Mouse (Mus musculus) lung, adult 2 months (tissue): Measurements from ENCODE around the gene Med18. TPM values are rescaled to one million over a fixed set of nuclear protein-coding genes. Genes with fewer than 3 reads are reported as not detected.

Experiments used
- DNase-seq: peaks from one replicate; pipeline ENCODE4 v3.0.0; 2022
- H3K4me1 ChIP-seq: fragments of 200-500 bp; 2 replicates; pipeline ENCODE4 v1.6.1; 2011; ENCODE audit warnings: low read length; ENCODE audit not compliant: control insufficient read depth, insufficient read depth
- H3K4me3 ChIP-seq: fragments of 200-500 bp; replicated peaks from 2 replicates; pipeline ENCODE3; 2011; ENCODE audit warnings: low read depth, mild to moderate bottlenecking, control low read depth, low read length; ENCODE audit errors: extremely low read depth
- CTCF ChIP-seq: fragments of 200-500 bp; IDR thresholded peaks from 2 replicates; pipeline ENCODE4 v1.5.1; 2011; ENCODE audit warnings: mild to moderate bottlenecking, low read length, control low read depth; ENCODE audit not compliant: insufficient read depth
- POLR2A ChIP-seq: fragments of 200-500 bp; IDR thresholded peaks from 2 replicates; pipeline ENCODE4 v1.6.1; 2011; ENCODE audit warnings: low read depth, mild to moderate bottlenecking, control low read depth, low read length, borderline replicate concordance; ENCODE audit errors: extremely low read depth
- WGBS: fragments of 180-500 bp; shearing (Covaris S2); methylation state at CpG from one replicate; pipeline ENCODE4 v1.1.7; 2018; 5-methylcytosine and 5-hydroxymethylcytosine counted together
- polyA plus RNA-seq: library from polyadenylated mRNA; depleted of rRNA; stranded (reverse); fragments of >200 nt; gene quantifications from 2 replicates; pipeline ENCODE4 v1.2.3, GENCODE M21; 2012

Med18 gene
- polyA plus RNA-seq, 1 experiment = 4.3 TPM

DNA sequence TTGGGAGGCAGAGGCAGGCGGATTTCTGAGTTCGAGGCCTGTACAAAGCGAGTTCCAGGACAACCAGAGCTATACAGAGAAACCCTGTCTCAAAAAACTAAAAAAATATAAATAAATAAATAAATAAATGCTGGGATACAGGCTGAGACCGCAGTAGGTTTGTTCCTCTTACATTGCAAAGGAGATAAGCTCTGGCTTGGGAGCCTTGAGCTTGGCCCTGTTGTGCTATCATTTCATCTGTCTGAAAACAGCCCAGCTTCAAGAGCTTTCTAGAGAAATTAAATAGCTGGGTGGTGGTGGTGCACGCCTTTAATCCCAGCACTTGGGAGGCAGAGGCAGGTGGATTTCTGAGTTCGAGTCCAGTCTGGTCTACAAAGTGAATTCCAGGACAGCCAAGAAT, 37.9 kb upstream of the Med18 start:
- TF ChIP-seq POLR2A (no peak), CTCF (no peak)
- Histone ChIP-seq H3K4me1 (peaks cover 2% of the 10 kb centered on the region; the same call in 1 of the 2 replicates), H3K4me3 (no peak overlapping the region)
- WGBS = 93% methylated on average over 6 of the region's 6 CpGs
- DNase-seq = no peak

DNA sequence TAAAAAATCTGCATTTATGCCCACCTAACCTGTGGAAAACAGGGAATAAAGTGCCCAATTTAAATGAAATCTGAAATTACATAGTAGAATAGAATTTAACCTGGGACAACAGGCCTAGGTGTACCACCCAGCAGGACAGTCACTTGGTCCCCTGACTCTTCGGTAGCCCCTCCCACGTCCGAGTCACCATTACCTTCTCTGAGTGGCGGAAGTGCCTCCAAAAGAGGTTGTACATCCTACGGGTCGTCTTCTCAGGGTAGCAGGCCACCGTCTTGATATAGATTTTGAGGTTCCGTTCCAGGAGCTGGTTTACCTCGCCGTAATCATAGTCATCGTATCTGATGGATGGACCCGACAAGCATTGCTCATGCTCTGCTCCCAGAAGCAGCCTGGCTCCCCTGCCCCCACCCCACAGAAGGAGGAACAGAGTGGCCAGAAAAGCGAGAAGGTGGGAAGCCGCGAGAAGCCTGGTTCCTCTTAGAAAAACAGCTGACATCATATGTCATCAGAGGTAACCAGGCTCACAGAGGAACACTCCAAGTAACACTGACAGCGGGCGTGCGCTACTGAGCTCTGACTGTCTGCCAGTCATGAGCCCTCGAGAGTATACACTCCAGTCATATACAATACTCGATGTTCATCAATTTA, 30.7 kb upstream of the Med18 start:
- 76% methylated on average over 20 of the region's 20 CpGs for WGBS
- Histone ChIP-seq H3K4me1 (peaks cover 4% of the 10 kb centered on the region), H3K4me3 (no peak overlapping the region)
- no peak for DNase-seq
- TF ChIP-seq POLR2A = no peak
- no peak for TF ChIP-seq CTCF

DNA sequence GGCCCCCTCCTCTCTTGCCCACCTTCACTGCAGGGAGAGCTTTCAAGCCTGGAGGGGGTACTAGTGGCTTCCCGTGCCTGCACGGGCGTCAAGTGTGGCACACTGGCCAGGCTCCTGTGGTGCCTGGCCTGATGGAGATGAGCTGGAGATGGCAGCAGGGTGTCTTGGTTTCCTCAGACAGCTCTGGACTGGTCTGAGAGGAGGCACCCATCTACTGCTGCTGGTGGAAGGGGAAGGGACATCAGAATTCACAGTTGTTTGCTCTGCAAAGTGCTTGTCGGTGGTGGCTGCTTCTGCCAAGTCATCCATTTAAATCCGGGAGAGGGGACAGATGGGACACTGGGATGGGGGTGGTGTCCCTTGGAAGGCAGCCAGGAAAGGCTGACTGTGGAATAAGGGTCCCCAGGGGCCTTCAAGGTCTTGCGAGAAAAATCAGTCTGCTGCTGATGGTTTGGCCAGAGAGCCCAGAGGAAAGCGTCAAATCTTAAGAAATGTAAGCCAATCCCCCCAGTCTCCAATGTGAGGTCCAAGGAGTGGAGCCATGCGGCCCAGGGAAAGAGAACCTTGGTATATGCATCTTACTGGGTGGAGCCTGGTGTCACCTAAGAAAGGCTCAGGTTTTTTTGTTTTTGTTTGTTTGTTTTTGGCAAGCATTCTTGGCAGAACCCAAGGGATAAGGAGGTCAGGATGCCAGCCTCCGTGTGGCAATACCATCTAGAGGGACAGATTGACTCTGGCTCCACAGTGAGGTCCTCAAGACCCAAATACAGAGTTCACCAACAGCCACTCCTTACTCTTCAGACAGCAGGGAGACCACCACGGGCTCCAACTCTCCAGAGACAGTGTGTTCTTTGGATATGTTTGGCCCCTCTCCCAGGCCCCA, 28.7 kb upstream of the Med18 start:
- TF ChIP-seq POLR2A (no peak), CTCF (no peak)
- no peak for DNase-seq
- 60% methylated on average over 10 of the region's 10 CpGs for WGBS
- H3K4me3 ChIP-seq = no peak overlapping the region
- H3K4me1 ChIP-seq = peaks cover 11% of the 10 kb centered on the region

DNA sequence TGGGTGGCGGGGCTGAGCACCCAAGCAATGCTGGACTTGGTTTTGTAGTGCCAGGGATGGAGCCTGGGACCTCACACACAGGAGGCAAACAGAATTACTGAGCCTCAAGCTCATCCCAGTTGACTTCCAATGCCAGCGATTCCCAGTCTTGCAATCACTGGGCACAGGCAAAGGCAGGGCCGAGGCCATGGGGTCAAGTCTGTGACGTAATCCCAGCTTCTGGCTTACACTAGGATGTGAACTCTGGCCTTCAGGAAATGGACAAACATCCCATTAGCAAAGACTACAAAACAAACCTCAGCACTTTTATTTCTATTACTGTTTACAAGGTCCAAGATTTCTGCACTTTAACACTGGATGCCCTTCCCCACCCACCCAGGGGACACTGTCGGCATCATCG, 28.0 kb upstream of the Med18 start:
- 64% methylated on average over 6 of the region's 6 CpGs for WGBS
- H3K4me3 ChIP-seq = no peak overlapping the region

DNA sequence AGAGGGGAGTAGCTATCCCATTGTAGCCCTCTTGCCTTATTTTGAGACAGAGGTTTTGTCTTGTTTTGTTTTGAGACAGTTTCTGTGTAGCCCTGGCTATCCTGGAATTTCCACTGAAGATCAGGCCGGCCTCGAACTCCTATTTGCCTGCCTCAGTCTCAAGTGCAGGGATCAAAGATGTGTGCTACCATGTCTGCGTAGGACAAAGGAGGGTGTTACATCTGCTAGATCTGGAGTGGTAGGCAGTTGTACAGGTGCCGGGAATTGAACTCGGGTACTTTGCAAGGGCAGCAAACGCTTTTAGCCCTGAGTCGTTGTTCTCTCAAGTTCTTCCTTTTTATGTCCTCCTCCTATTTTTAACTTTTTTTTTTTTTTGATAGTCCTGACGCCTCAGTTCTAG, 27.3 kb upstream of the Med18 start:
- 87% methylated on average over 8 of the region's 8 CpGs for WGBS
- no peak overlapping the region for H3K4me3 ChIP-seq
- no peak for DNase-seq
- H3K4me1 ChIP-seq = peaks cover 11% of the 10 kb centered on the region
- TF ChIP-seq POLR2A = no peak

More for the DNA sequence above, 28.0 kb upstream of the Med18 start:
- TF ChIP-seq POLR2A (no peak), CTCF (no peak)
- no peak for DNase-seq
- peaks cover 11% of the 10 kb centered on the region for H3K4me1 ChIP-seq

DNA sequence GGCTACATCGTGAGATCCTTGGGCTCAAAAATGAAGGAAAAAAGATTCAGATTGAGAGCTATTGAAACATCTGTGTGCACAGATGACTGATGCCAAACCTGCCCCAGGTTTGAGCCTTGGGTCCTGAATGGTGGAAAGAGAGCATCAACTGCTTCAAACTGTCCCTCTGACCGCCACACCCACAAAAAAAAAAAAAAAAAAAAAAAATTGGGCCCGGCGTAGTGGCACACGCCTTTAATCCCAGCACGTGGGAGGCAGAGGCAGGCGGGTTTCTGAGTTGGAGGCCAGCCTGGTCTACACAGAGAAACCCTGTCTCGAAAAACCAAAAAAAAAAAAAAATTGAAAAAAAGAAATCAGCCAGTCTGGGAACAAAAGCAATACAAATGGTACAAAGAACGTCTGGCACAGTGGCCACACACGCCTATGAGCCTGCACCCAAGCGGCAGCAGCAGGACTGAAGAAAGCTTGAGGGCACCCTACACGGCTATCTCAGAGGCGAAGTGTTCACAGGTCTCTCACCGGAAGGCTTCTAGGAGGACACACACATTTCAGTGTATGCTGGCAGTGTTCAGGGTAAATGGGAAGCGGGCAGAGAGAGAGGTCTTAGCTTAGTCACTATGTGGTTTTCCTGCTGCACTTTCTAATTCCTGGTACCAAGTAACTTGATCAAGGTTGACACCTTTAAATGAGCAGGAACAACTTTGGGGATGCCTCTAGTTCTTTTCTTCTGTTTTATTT, 26.7 kb upstream of the Med18 start:
- peaks cover 11% of the 10 kb centered on the region for H3K4me1 ChIP-seq
- H3K4me3 ChIP-seq = no peak overlapping the region
- DNase-seq = no peak
- TF ChIP-seq CTCF (no peak), POLR2A (no peak)
- WGBS = 85% methylated on average over 15 of the region's 15 CpGs

DNA sequence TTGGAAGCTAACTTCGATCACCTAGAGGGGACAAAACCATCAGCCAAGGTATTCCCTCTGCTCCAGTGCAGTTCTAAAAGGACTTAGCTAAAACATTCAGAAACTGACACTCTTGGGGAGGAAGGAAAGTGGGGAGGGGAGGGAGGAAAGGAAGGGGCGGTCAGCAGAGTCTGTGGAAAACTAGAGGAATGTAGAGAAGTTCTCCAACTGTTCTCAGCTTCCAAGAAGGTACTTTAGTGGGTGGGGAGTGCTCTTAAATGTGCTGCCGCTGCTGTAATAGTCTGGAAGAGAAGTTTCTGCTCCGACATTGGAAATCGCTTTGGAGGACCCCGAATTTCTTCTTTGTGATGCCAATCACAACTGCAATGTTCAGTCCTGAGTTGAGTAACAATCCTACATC, 25.3 kb upstream of the Med18 start:
- no peak for TF ChIP-seq CTCF
- WGBS = 56% methylated on average over 6 of the region's 6 CpGs
- peaks cover 11% of the 10 kb centered on the region for H3K4me1 ChIP-seq
- no peak for DNase-seq
- no peak overlapping the region for H3K4me3 ChIP-seq

DNA sequence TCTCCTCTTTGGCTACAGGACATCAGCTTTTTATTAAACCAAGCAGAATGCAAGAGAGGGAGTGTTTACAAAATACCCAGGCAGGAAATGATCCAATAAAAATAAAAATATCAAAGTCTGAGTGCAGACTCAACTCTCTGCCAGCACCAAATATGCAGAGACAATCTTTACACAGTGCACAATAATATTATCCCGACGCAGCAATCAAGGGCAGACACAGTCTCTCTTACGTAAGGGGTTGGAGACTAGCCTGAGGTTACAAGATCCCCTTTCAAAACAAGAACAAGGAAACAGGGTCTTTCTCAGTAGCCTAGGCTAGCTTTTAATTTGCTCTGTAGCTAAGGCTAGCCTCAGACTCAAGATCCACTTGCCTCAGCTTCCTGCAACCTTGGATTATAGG, 24.8 kb upstream of the Med18 start:
- H3K4me1 ChIP-seq = peaks cover 11% of the 10 kb centered on the region
- no peak for TF ChIP-seq POLR2A
- TF ChIP-seq CTCF = no peak
- DNase-seq = no peak
- 43% methylated on average over 3 of the region's 3 CpGs for whole genome bisulfite sequencing
- no peak overlapping the region for H3K4me3 ChIP-seq

DNA sequence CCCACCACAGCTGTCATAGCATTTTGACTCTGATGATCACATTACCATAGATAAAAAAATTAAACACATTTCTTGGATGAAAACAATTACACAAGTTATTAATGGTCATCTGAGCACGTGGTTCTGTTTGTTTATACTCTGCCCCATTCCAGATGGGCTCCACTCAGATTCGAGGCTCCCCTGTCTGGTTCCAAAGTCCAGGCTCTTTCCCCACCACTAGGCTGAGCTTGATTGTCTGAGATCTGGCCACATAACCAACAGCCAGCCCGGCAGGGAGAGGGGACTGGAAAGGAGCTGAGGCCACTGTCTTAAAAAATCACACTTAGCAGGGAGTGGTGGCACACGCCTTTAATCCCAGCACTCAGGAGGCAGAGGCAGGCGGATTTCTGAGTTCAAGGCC, 21.1 kb upstream of the Med18 start:
- Histone ChIP-seq H3K4me1 (peaks cover 7% of the 10 kb centered on the region), H3K4me3 (no peak overlapping the region)
- DNase-seq = no peak
- TF ChIP-seq CTCF (no peak), POLR2A (no peak)
- WGBS = 54% methylated on average over 5 of the region's 5 CpGs
